28 mouse cellular contexts compared by ENCODE assay signal in the genomic region with DNA sequence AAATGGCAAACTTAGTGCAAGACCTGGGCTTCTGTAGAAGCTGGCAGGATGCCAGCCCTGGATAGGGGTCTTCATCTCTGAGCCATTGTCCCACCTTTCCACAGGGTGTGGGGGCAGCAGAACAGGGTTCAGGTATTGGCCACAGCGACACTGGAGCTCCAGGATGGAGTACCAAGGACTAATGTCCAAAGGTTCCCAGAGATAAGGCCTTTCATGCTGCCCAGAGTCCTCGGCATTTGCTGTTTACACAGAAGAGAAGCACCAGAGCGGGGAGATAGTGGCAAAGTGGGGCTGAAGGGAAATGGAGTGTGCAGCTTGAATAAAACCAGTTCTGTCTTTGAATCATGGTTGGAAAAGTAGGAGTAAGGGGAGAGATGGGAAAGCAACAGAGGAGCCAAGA. TPM values are rescaled to one million over a fixed set of nuclear protein-coding genes. Genes with fewer than 3 reads are reported as not detected.
"Had no signal": no experiment of that assay in that cellular context is flagged by ENCODE, and none has a peak within 500 bp of the region (broad histone marks: within the 10 kb centered on the region; RNA-seq: fewer than 3 reads in every experiment).

No protein-coding gene starts in this region.

- H3K4me2 ChIP-seq: kidney, embryonic 15.5 days; liver, embryonic 13.5 days; lung, embryonic 14.5 days had no signal

- ATAC-seq: hindbrain, postnatal 0 days; inflammation-experienced regulatory T-cells, adult 6 months; lung, postnatal 0 days had no signal

- H3K4me3 ChIP-seq: kidney, embryonic 15.5 days; left cerebral cortex, adult 2 months; liver, embryonic 13.5 days; megakaryocyte, embryonic 14.5 days; midbrain, embryonic 10.5 days had no signal

- DNase-seq: kidney, adult 8-10 months; kidney, postnatal 10 days; kidney, postnatal 36 days; layer of hippocampus, postnatal 36 days; liver, embryonic 13.5 days; lung, embryonic 14.5 days; midbrain, embryonic 14.5 days; thymus, adult 2 months; thymus, postnatal 25 days had no signal

- H3K9ac ChIP-seq: kidney, embryonic 15.5 days; liver, embryonic 13.5 days; lung, embryonic 14.5 days had no signal

- H3K27me3 ChIP-seq: kidney, embryonic 15.5 days; liver, embryonic 13.5 days had no signal

- H3K36me3 ChIP-seq: kidney, embryonic 15.5 days; liver, embryonic 13.5 days; midbrain, embryonic 10.5 days had no signal

- H3K9me3 ChIP-seq: kidney, embryonic 15.5 days; liver, embryonic 13.5 days; megakaryocyte, embryonic 14.5 days; midbrain, embryonic 10.5 days had no signal

- H3K27ac ChIP-seq: hindbrain, postnatal 0 days; kidney, embryonic 15.5 days; left cerebral cortex, adult 2 months; liver, embryonic 13.5 days; macrophage; midbrain, embryonic 10.5 days; stomach, postnatal 0 days had no signal

RNA-seq across cellular contexts. Expression of gene Slc6a19, which starts 8.1 kb away (rescaled TPM):
- total RNA-seq: layer of hippocampus, postnatal 36 days; left cerebral cortex, postnatal 10 days had no signal
- polyA plus RNA-seq: inflammation-experienced regulatory T-cells, adult 6 months; limb, embryonic 11.5 days; limb, embryonic 14.5 days; lung, postnatal 0 days; stomach, embryonic 14.5 days had no signal

RNA-seq across cellular contexts. Expression of gene Slc6a18, which starts 18.7 kb away (rescaled TPM):
- total RNA-seq: hindbrain, postnatal 0 days; layer of hippocampus, adult 8-10 months; layer of hippocampus, postnatal 10 days; layer of hippocampus, postnatal 36 days; left cerebral cortex, adult 2 months; left cerebral cortex, postnatal 10 days; left cerebral cortex, postnatal 36 days; midbrain, postnatal 0 days had no signal
- polyA plus RNA-seq: hindbrain, postnatal 0 days; inflammation-experienced regulatory T-cells, adult 6 months; limb, embryonic 11.5 days; liver, embryonic 13.5 days; lung, embryonic 14.5 days; lung, postnatal 0 days; macrophage; midbrain, embryonic 10.5 days; midbrain, embryonic 14.5 days; midbrain, postnatal 0 days; neural tube, embryonic 11.5 days; neural tube, embryonic 14.5 days; stomach, embryonic 14.5 days; stomach, postnatal 0 days had no signal
